Mouse (Mus musculus) thymus, postnatal 0 days (tissue): ENCODE results near the gene Slc4a5. TPM values are rescaled to one million over a fixed set of nuclear protein-coding genes. Genes with fewer than 3 reads are reported as not detected.

Experiments
- DNase-seq: peaks from one replicate; pipeline ENCODE4 v3.0.0-alpha.2; 2015; ENCODE audit warnings: low spot score
- polyA plus RNA-seq: library from polyadenylated mRNA; unstranded; fragments of >200 nt; fragmentation: Nextera tagmentation; extraction: Ambion mirVana; gene quantifications from 2 replicates; pipeline ENCODE4 v1.2.1, GENCODE M21; 2015

The Slc4a5 gene
- polyA plus RNA-seq, 1 experiment from 2014 or later, result 0.07 TPM

- no peak for DNase-seq
Observed at GRCm38 (mm10) chr6:83350172-83350571, 130.5 kb downstream of the Slc4a5 start.

GRCm38 (mm10) chr6:83350851-83351405 is 131.3 kb downstream of the Slc4a5 start:
- no peak for DNase-seq

DNA sequence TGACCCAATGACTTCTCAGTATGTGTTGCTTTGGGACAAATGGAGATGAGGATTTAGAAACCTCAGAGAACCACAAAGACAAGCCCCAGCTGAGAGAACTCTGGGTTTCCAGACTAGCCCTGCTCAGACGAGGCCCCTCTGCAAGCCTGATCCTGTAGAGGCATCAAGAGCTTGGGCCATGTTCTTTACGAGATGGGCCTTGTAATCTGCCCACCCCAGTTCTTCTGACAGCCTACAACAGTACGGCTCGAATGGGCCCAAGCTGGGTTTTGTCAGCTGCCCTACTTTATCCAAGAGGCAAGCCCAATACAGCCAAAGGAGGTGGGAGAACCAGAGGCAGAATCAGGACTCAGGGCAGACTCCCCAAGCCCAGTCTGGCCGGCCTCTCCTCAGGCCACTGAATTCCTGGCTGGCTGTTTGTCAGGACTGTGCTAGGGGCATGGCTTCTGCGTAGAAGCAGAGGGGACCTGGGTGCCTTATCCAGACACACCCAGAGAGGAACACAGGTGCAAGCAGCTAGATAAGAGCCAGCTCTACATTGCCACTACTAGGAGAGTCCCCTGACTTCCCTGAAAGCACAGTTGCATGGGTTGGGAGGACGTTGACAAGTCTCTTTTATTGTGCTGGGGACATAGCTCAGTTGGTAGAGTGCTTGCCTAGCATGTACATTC is 132.0 kb downstream of the Slc4a5 start:
- DNase-seq, result no peak

GRCm38 (mm10) chr6:83352666-83353410 is 133.2 kb downstream of the Slc4a5 start:
- DNase-seq, result no peak

Other genes with a start within 250 kb of the Slc4a5 start
- gene Dok1, start 186.4 kb upstream of the Slc4a5 start, polyA plus RNA-seq, result 26.2 and 26.5 TPM in 2 replicates
- gene Loxl3, start 185.7 kb upstream of the Slc4a5 start, polyA plus RNA-seq, result 1.4 and 1.5 TPM in 2 replicates
- 197 and 202 TPM in 2 replicates for gene Aup1, start 165.3 kb upstream of the Slc4a5 start, polyA plus RNA-seq
- gene Htra2, start 164.6 kb upstream of the Slc4a5 start, polyA plus RNA-seq, result 54.4 and 55.1 TPM in 2 replicates
- gene Dqx1, start 162.0 kb upstream of the Slc4a5 start, polyA plus RNA-seq, result 0.96 and 1.4 TPM in 2 replicates
- 0.23 TPM in 1 of 2 replicates, not detected in the other for gene Tlx2, start 149.5 kb upstream of the Slc4a5 start, polyA plus RNA-seq
- 27.8 and 30.3 TPM in 2 replicates for gene Pcgf1, start 142.0 kb upstream of the Slc4a5 start, polyA plus RNA-seq
- gene Lbx2, start 133.5 kb upstream of the Slc4a5 start, polyA plus RNA-seq, result 0.51 and 0.95 TPM in 2 replicates
- 2.4 and 2.8 TPM in 2 replicates for gene Ccdc142, start 118.2 kb upstream of the Slc4a5 start, polyA plus RNA-seq
- gene Gm42688, start 118.2 kb upstream of the Slc4a5 start, polyA plus RNA-seq, result 2.4 and 2.7 TPM in 2 replicates
- 101 and 107 TPM in 2 replicates for gene Mrpl53, start 110.8 kb upstream of the Slc4a5 start, polyA plus RNA-seq
- gene Mogs, start 104.3 kb upstream of the Slc4a5 start, polyA plus RNA-seq, result 39.9 and 42.0 TPM in 2 replicates
- 69.7 and 71.1 TPM in 2 replicates for gene Wbp1, start 98.3 kb upstream of the Slc4a5 start, polyA plus RNA-seq
- 17.7 and 17.9 TPM in 2 replicates for gene Ino80b, start 94.4 kb upstream of the Slc4a5 start, polyA plus RNA-seq
- gene Rtkn, start 84.4 kb upstream of the Slc4a5 start, polyA plus RNA-seq, result 29.1 and 30.9 TPM in 2 replicates
- 0.67 and 0.95 TPM in 2 replicates for gene Wdr54, start 63.4 kb upstream of the Slc4a5 start, polyA plus RNA-seq
- 0.21 and 0.44 TPM in 2 replicates for gene 1700003E16Rik, start 63.4 kb upstream of the Slc4a5 start, polyA plus RNA-seq
- 62.8 and 64.5 TPM in 2 replicates for gene Dctn1, start 53.9 kb upstream of the Slc4a5 start, polyA plus RNA-seq
- gene Mthfd2, start 106.1 kb downstream of the Slc4a5 start, polyA plus RNA-seq, result 40.7 and 48.6 TPM in 2 replicates
- 71.5 and 73.4 TPM in 2 replicates for gene Mob1a, start 106.2 kb downstream of the Slc4a5 start, polyA plus RNA-seq
- 216 and 226 TPM in 2 replicates for gene Bola3, start 129.3 kb downstream of the Slc4a5 start, polyA plus RNA-seq
- gene Tet3, start 239.3 kb downstream of the Slc4a5 start, polyA plus RNA-seq, result 19.7 and 24.1 TPM in 2 replicates